8 mouse cellular contexts compared by ENCODE assay signal in genomic region chr5:119685446-119686198, GRCm38 (mm10). TPM values are rescaled to one million over a fixed set of nuclear protein-coding genes. Genes with fewer than 3 reads are reported as not detected.
DNase-seq lines count a peak whose midpoint lies in the region; ATAC-seq lines count a peak whose summit lies in the region.

No protein-coding gene starts in this region.

- H3K9me3 ChIP-seq in limb, embryonic 11.5 days (ENCODE audit: control insufficient read depth, low read length), result no peaks in the 10 kb centered on the region
- H3K9me3 ChIP-seq in neural tube, embryonic 14.5 days (ENCODE audit: control insufficient read depth, low read length), result no peaks in the 10 kb centered on the region

- no peak overlapping the region; the same call in 1 of the 2 replicates for H3K9ac ChIP-seq in limb, embryonic 11.5 days (ENCODE audit: low read length)
- H3K9ac ChIP-seq in neural tube, embryonic 14.5 days (replicated peaks; ENCODE audit: low read depth, low read length), result no peak overlapping the region

- peak overlapping the region; percentile 38 for H3K4me2 ChIP-seq in limb, embryonic 11.5 days (ENCODE audit: low read depth, severe bottlenecking)
- H3K4me2 ChIP-seq in neural tube, embryonic 14.5 days (ENCODE audit: low read depth, low read length), result 0 out of 2 replicates have a peak overlapping the region, but pooled peaks have one; percentile 1

- H3K36me3 ChIP-seq in limb, embryonic 11.5 days (ENCODE audit: control insufficient read depth, insufficient read depth, low read length), result peaks cover 5% of the 10 kb centered on the region; the same call in 1 of the 2 replicates
- no peaks in the 10 kb centered on the region for H3K36me3 ChIP-seq in neural tube, embryonic 14.5 days (ENCODE audit: control insufficient read depth, insufficient read depth, low read length)

- H3K27me3 ChIP-seq in limb, embryonic 11.5 days (ENCODE audit: control insufficient read depth, insufficient read depth, low read length), result peaks cover 75% of the 10 kb centered on the region
- H3K27me3 ChIP-seq in neural tube, embryonic 14.5 days (ENCODE audit: control insufficient read depth, insufficient read depth, low read length), result peaks cover 78% of the 10 kb centered on the region

- no peak overlapping the region for H3K27ac ChIP-seq in brown adipose tissue, adult 24 weeks (replicated peaks; ENCODE audit: low read depth, low read length)
- H3K27ac ChIP-seq in limb, embryonic 11.5 days (replicated peaks; ENCODE audit: low read depth, low read length), result no peak overlapping the region; the same call in none of the 2 replicates
- no peak overlapping the region for H3K27ac ChIP-seq in neural tube, embryonic 14.5 days (ENCODE audit: low read depth, low read length)

- WGBS in limb, embryonic 11.5 days, result 1% methylated on average over 22 of the region's 22 CpGs
- WGBS in neural tube, embryonic 14.5 days, result 2% methylated on average over 22 of the region's 22 CpGs

- ATAC-seq in limb, embryonic 11.5 days (ENCODE audit: insufficient number of reproducible peaks, low FRiP score, low TSS enrichment, low read depth), result no peak
- ATAC-seq in neural tube, embryonic 14.5 days (ENCODE audit: low read depth), result no peak
- ATAC-seq in megakaryocyte progenitor cell, adult 5-6 weeks (replicated peaks; ENCODE audit: poor library complexity), result no peak

- H3K4me3 ChIP-seq in brown adipose tissue, adult 24 weeks (ENCODE audit: insufficient read depth, low read depth, low read length), result peak overlapping the region; percentile 56
- H3K4me3 ChIP-seq in limb, embryonic 11.5 days (ENCODE audit: low read depth, low read length), result peak overlapping the region; percentile 16
- H3K4me3 ChIP-seq in neural tube, embryonic 14.5 days (ENCODE audit: low read depth, low read length), result no peak overlapping the region

- H3K4me1 ChIP-seq in brown adipose tissue, adult 24 weeks (ENCODE audit: control insufficient read depth, insufficient read depth, insufficient read length, low read length), result no peaks in the 10 kb centered on the region
- peaks cover 35% of the 10 kb centered on the region for H3K4me1 ChIP-seq in limb, embryonic 11.5 days (ENCODE audit: control insufficient read depth, insufficient read depth, low read length)
- H3K4me1 ChIP-seq in neural tube, embryonic 14.5 days (ENCODE audit: control insufficient read depth, insufficient read depth, low read length), result no peaks in the 10 kb centered on the region

- peak; percentile 44 for DNase-seq in kidney, postnatal 10 days
- DNase-seq in kidney, adult 18-20 months, result no peak
- DNase-seq in limb, embryonic 11.5 days (ENCODE audit: low spot score), result peak; percentile 71
- DNase-seq in right cerebral cortex, postnatal 4 days, result no peak
- DNase-seq in left cerebral cortex, adult 9 months (ENCODE audit: low spot score in 2 of 2), result no peak

RNA-seq across cellular contexts. Expression of gene Tbx3, which starts 15.2 kb away (rescaled TPM):
- 3.7 and 5.0 TPM in 2 replicates for polyA plus RNA-seq in brown adipose tissue, adult 24 weeks (2012; ENCODE audit: insufficient read depth, insufficient read length, missing spikeins)
- 42.6 and 52.2 TPM in 2 replicates for polyA plus RNA-seq in limb, embryonic 11.5 days (2014; fragmentation: Nextera tagmentation; extraction: Ambion mirVana)
- 0.88 and 6.4 TPM in 2 replicates for polyA plus RNA-seq in neural tube, embryonic 14.5 days (2014; fragmentation: Nextera tagmentation; extraction: Ambion mirVana)
- not detected in 2 replicates for total RNA-seq in megakaryocyte progenitor cell, adult 5-6 weeks (2015)
- not detected in 2 replicates for total RNA-seq in megakaryocyte progenitor cell, adult 5-6 weeks (2017)

Comparison
In these comparisons a context has a peak if more than half of its experiments do, and no peak if none do; other contexts are left out.
1. DNase-seq: peak in kidney, postnatal 10 days (single experiment) and limb, embryonic 11.5 days (single experiment); none in kidney, adult 18-20 months (single experiment), right cerebral cortex, postnatal 4 days (single experiment) and left cerebral cortex, adult 9 months (0 of 2).